Mouse (Mus musculus): ENCODE data around the gene Mip.

DNA sequence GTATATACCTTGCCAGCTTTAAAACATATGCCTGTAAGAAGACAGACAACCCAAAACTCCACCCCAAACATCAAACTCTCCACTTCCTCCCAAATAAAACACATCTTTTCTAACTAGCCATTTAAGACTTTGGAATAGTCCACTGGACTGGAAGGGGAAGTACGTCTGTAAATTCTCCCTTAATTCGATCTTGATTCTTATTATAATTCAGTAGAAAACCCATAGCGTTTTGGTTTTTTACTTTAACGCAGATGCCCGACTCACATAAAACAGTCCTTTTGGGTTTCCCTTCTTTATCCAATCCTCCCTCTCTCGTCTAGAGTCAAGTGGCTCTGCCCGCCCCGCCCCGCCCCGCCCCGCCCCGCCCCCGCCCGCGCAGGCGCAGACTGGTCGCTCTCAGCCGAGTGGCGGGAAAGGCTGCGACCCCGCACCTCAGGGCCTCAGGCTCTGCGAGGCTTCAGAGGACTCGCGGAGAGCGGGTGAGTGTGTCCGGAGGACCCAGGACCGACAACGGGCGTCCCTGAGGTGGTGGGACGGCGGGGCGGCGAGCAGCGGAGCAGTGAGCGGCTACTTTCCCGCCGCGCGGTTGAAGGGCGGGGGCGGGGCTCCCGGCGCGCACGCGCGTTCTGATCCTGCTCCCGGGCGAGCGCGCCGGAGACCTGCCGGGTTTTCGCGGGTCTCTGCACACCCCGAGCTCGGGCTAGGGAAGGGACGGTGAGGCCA lies 6.2 kb downstream of the Mip start, which contains the start of gene Timeless:
- no peak for TF ChIP-seq TAL1 (IDR thresholded peaks at IDR 0.05; ENCODE audit: low read length)
- TF ChIP-seq GATA1 (IDR thresholded peaks at IDR 0.05; ENCODE audit: low read length): no peak
